Mouse (Mus musculus) mesoderm, embryonic 11.5 days (tissue): Measurements from ENCODE around the gene Gm20403.
"Not testable (repeated sequence)": the region's sequence is repeated elsewhere in the genome, so short reads cannot be mapped to it uniquely, and the experiment has no call there.

ENCODE experiments used
- DNase-seq: peaks from one replicate; pipeline ENCODE4 v3.0.0-alpha.2; 2012; ENCODE audit warnings: low read depth, low spot score

The Gm20403 gene

DNA sequence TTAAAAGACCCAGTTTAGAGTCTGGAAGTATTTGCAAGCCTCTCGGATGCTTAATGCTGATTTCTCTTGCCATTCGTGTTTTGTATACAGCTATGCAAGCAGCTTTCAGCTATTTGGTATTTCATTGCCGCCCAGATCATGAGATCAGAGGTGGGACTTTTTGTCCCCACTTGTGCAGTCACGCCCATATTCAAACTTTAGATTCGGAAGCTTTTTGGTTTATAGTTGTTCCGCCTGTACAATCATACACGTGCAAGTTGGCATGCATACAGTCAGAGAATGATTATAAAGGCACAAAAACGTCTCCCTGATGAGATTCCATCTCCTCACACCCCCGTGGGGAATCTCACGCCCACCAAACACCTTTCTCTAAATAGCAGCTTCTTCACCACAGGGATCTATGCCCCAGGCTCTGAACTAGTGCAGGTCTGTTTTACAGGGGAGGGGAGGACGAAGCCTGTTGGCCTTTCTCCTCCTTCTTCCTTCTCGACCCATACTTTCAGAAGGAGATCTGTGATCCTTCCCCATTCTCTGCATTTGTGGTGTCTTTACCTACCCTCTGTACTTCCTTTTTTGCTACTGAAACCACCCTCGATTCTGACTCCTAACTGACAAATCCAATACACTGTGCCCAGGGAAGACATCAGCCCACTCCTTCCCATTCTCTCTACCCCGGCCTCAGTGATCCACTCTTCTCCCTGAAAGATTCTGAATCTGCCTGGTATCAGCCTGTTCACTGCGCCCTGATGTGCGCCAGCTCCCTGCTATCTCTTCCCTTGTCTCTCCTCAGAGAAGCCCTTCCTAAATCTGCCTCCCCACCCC lies 7.1 kb upstream of the Gm20403 start:
- DNase-seq: no peak

- DNase-seq: no peak
Observed at GRCm38 (mm10) chr12:54992814-54993213, 6.5 kb upstream of the Gm20403 start.

DNA sequence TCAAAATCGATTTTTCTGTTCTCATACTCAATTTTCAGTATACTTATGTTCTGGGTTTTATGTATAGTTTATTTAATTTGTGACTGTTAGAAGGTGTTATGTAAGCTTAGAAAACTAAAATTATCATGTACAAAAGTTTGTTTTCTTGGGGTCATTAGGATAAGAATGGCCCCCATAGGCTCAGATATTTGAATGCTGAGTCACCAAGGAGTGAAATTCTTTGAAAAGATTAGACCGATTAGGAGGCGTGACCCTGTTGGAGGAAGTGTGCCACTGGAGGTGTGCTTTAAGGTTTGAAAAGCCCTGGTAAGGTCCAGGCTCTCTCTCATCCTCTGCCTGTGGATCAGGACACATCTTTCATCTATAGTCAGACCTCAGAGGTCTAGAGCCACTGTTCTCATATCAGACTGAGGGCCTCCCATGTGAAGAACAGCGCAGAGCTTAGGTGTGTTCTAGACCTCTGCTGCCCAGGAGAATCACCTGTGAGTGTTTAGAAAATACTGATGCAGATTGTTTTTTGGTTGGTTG lies 2.1 kb upstream of the Gm20403 start:
- no peak for DNase-seq

DNA sequence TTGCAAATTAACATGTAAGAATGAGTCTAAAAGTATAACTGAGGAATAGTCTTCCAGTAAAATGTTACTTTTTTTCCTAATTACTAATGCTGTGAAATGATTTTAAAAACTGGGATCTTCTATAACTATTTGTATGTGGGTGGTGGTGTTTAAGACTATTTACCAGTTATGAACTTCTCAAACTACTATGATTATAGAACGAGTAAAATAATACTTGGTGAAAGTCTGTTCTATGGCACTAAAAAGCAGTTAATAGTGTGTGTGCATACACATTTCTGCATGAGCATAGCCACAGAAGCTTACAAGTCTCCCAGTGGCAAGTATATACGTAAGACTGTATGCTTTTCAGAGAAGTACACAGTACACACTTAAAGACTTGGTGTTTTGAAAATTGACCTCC lies 827 bp upstream of the Gm20403 start:
- no peak for DNase-seq

- DNase-seq: peak; percentile 65
Observed at GRCm38 (mm10) chr12:54985257-54986051, 875 bp downstream of the Gm20403 start.

GRCm38 (mm10) chr12:54984701-54985256 lies 1.6 kb downstream of the Gm20403 start:
- DNase-seq: peak; percentile 65

GRCm38 (mm10) chr12:54982935-54983715 lies 3.2 kb downstream of the Gm20403 start:
- peak; percentile 6 for DNase-seq

GRCm38 (mm10) chr12:54981962-54982361 lies 4.4 kb downstream of the Gm20403 start:
- DNase-seq: no peak

- no peak for DNase-seq
Observed at GRCm38 (mm10) chr12:54980939-54981338, 5.4 kb downstream of the Gm20403 start.

DNA sequence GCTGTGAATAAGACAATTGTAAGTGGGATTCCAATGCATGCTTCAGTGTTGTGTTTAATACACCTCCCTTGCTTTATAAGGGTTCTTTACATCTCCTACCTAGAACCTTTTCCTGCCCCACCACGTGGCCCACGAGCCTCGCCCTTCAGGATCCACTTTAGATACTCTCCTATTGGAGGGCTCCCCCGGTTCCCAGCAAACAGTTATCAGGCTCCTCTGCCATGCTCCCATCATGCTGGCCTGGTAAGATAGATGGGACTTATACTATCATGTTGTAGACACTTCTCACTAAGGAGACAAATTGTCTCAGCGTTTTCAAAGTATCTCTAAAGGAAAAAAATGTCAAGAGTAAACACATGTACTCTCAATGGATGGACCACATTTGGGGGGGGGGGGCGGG lies 5.8 kb downstream of the Gm20403 start:
- DNase-seq: no peak

DNA sequence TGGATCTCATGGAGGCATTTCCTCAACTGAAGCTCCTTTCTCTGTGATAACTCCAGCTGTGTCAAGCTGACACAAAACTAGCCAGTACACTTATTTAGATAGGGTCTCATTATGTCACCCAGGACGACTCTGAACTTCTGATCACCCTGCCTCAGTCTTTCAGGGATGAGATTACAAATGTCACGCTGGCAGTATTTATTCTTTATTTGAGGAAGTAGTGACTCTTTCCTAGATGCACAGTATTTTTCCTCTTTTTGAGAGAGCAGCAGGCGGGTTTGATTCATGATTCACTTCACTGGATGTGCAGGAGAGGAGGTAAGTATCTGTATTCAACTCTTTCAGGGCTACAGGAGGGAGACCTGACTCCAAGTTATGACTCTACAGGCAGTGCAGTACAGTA lies 17.3 kb downstream of the Gm20403 start:
- no peak for DNase-seq

DNA sequence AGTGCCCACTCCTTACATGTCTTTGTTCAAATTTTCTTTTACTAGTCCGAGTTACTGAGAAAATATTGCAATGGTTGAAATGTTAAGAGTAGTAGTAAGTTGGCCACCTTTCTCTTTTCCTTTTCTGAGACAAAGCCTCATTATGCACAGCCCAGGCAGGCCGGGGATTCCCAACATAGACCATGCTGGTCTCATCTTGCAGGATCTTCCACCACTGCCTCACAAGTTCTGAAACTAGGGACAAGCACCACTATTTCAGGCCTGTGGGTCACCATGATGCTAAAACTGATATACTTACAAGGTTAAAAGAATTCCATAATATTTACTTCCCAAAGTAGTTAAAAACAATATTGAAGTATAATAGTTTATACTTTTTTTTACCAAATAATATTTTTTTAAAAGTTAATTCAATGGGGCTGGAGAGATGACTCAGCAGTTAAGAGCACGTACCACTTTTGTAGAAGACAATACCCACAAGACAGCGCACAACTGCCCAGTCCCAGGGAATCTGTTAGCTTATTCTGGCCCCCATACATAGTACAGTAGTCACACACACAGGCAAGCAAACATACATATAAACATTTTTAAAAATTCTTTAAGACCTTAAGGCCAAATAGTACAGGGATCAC lies 20.7 kb downstream of the Gm20403 start:
- no peak for DNase-seq

- DNase-seq: no peak
Observed at GRCm38 (mm10) chr12:54959569-54959968, 26.8 kb downstream of the Gm20403 start.

DNA sequence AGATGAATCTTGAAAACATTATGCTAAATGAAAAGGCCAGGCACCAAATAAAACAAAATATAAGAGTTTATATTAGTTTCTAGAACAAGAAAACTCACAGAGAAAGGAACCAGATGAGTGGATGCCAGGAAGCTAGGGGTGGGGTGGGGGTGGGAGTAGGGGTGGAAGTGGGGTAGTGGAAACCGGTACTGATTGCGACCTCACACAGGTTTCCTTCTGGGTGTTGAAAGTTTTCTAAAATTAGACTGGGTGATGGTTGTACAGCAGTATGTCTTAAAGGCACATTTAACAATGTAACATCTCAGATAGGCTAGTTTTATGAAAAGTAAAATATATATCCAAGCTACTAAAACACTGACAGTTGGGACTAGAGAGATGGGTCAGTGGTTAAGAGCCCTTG lies 29.4 kb downstream of the Gm20403 start:
- DNase-seq: no peak

DNA sequence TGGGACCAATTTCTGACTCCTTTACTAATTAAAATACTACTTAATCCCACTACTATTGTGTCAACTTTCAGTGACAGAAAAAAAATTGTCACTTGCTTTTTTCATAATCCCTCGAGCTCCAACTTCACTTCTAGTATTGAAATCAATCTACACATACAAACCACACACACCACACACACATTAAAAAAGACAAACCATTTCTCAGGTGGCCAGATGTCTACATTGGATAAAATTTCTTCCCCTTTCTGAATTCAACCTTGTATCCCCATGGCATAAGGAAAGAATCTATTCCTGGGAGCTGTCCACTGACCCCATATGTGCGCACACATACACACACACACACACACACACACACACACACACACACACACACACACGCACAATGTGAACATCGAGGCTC lies 29.9 kb downstream of the Gm20403 start:
- no peak for DNase-seq

DNA sequence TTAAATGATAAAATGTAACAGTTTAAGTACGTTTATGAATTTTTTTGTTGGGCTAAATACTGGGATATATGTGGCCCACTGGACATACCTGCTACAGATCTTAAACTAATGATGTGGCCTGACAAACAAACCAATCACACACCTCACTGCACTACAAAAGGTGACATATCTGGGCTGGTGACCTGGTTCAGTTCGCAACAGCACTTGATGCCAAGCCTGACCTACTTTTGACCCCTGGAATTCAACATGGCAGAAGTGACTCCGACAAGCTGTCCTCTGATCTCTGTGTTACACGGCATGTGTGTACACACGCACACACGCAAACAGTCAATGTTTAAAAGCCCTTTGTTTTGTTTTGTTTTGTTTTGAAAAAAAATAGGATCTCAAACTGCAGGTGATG lies 40.2 kb downstream of the Gm20403 start:
- no peak for DNase-seq

GRCm38 (mm10) chr12:54942586-54943157 lies 43.7 kb downstream of the Gm20403 start:
- DNase-seq: not testable (repeated sequence)

DNA sequence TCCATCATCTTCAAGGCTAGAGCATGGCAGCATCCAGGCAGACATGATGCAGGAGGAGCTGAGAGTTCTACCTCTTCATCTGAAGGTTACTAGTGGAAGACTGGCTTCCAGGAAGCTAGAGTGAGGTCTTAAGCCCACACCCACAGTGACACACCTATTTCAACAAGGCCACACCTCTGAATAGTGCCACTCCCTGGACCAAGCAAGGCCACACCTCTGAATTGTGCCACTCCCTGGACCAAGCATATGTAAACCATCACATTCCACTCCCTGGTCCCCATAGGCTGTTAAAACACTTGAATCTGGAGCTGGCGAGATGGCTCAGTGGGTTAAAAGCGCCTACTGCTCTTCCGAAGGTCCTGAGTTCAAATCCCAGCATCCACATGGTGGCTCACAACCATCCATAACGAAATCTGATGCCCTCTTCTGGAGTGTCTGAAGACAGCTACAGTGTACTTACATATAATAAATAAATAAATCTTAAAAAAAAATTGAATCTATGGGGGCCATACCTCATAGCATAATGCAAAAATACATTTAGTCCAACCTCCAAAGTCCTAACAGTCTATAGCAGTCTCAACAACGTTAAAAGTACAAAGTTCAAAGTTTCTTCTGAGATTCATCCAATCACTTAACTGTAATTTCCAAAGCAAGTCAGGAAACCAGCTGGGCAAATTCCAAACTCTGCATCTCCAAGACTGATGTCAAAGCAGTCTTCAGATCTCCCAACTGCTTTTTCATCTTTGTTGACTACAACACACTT lies 48.6 kb downstream of the Gm20403 start:
- not testable (repeated sequence) for DNase-seq
